Mouse (Mus musculus) liver, embryonic 11.5 days (tissue): ENCODE measurements around the gene Drg2. TPM values are rescaled to one million over a fixed set of nuclear protein-coding genes. Genes with fewer than 3 reads are reported as not detected.
"Not testable (repeated sequence)": the region's sequence is repeated elsewhere in the genome, so short reads cannot be mapped to it uniquely, and the experiment has no call there.

Experiments used
- ATAC-seq: fragments of 200-750 bp; cut with Nextera tagmentation; replicated peaks from 2 replicates; pipeline ENCODE4 v1.8.0; 2017; ENCODE audit warnings: moderate number of reproducible peaks, mild to moderate bottlenecking, moderate TSS enrichment, moderate library complexity; ENCODE audit not compliant: low FRiP score
- DNase-seq: peaks from one replicate; pipeline ENCODE4 v3.0.0-alpha.2; 2017; ENCODE audit warnings: low spot score
- H3K27ac ChIP-seq: fragments of 300-500 bp; sonication (generic); 2 replicates; pipeline ENCODE4 v1.5.1; 2014; ENCODE audit warnings: mild to moderate bottlenecking, low read depth, low read length, control low read depth
- H3K27me3 ChIP-seq: fragments of 300-500 bp; sonication (generic); replicated peaks from 2 replicates; pipeline ENCODE4 v1.6.1; 2014; ENCODE audit warnings: low read length, mixed read lengths; ENCODE audit not compliant: control insufficient read depth, insufficient read depth
- H3K36me3 ChIP-seq: fragments of 300-500 bp; sonication (generic); 2 replicates; pipeline ENCODE4 v1.6.1; 2014; ENCODE audit warnings: mild to moderate bottlenecking, low read length, moderate library complexity, mixed read lengths; ENCODE audit not compliant: control insufficient read depth, insufficient read depth
- H3K4me1 ChIP-seq: fragments of 300-500 bp; sonication (generic); replicated peaks from 2 replicates; pipeline ENCODE4 v1.6.1; 2014; ENCODE audit warnings: low read length, mixed read lengths; ENCODE audit not compliant: control insufficient read depth, insufficient read depth
- H3K4me2 ChIP-seq: fragments of 300-500 bp; sonication (generic); 2 replicates; pipeline ENCODE4 v1.6.1; 2014; ENCODE audit warnings: mild to moderate bottlenecking, control low read depth, moderate library complexity
- H3K4me3 ChIP-seq: fragments of 300-500 bp; sonication (generic); 2 replicates; pipeline ENCODE4 v1.5.1; 2014; ENCODE audit warnings: low read depth, low read length, control low read depth
- H3K9ac ChIP-seq: fragments of 300-500 bp; sonication (generic); 2 replicates; pipeline ENCODE4 v1.6.1; 2014; ENCODE audit warnings: low read depth, low read length, control low read depth
- H3K9me3 ChIP-seq: fragments of 300-500 bp; sonication (generic); 2 replicates; pipeline ENCODE4 v1.6.1; 2016; ENCODE audit warnings: low read length, inconsistent platforms, mixed read lengths; ENCODE audit not compliant: control insufficient read depth
- WGBS: fragments of 180-500 bp; shearing (Covaris S2); extraction: QIAGEN DNeasy Blood & Tissue Kit; methylation state at CpG from one replicate; pipeline ENCODE4 v1.1.7; 2014; 5-methylcytosine and 5-hydroxymethylcytosine counted together
- polyA plus RNA-seq: library from polyadenylated mRNA; unstranded; fragments of >200 nt; fragmentation: Nextera tagmentation; extraction: Ambion mirVana; gene quantifications from 2 replicates; pipeline ENCODE4 v1.2.1, GENCODE M21; 2014

The Drg2 gene
- polyA plus RNA-seq, 1 experiment from 2014 or later = 98.5 TPM

DNA sequence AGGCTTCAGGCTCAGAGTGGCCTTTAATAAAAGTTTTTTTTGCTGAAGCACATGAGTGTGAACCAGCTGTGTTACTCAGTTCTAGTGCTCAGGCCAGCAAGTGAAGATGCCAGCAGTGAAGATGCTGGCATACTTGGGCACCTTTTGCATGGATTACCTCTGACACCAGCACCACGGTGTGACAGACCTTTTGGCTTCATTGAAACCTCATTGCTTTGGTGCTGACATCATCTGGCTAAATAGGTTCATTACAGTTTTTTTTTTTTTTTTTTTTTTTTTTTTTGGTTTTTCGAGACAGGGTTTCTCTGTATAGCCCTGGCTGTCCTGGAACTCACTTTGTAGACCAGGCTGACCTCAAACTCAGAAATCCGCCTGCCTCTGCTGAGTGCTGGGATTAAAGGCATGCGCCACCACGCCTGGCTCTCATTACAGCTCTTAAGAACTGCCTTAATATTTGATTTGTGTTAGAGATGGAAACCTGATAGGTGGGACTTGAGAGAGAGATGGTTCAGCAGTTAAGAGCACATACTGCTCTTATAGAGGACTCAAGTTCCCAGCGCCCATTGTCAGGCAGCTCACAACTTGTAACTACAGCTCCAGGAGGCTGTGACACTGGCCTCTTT lies 32.2 kb upstream of the Drg2 start:
- peaks cover 10% of the 10 kb centered on the region for H3K4me1 ChIP-seq
- DNase-seq = no peak
- no peak overlapping the region for H3K27ac ChIP-seq
- no peak overlapping the region for H3K9ac ChIP-seq
- H3K27me3 ChIP-seq = no peaks in the 10 kb centered on the region
- no peaks in the 10 kb centered on the region for H3K9me3 ChIP-seq
- ATAC-seq = no peak
- peaks cover 2% of the 10 kb centered on the region; the same call in 1 of the 2 replicates for H3K36me3 ChIP-seq
- WGBS = 71% methylated on average over 5 of the region's 6 CpGs
- H3K4me2 ChIP-seq = no peak overlapping the region
- H3K4me3 ChIP-seq = no peak overlapping the region

DNA sequence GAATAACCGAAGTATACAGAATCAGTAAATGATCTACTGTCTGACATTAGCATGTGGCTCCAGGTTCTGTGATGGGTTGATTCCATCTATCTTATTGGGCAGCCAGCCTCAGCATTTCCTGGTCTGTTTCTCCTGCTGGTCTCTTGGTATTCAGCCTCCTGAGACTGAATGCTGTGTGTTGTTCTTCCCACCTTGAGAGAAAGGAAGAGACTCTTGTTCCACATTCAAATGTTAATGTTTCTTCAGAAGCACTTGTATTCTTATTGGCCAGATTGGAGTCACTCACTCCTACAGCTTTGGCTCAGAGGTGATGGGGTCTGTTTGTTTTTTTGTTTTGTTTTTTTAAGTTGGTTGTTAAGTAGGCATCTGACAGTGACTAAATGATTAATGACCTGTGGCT lies 31.4 kb upstream of the Drg2 start:
- Histone ChIP-seq H3K9ac (no peak overlapping the region), H3K9me3 (no peaks in the 10 kb centered on the region), H3K36me3 (peaks cover 4% of the 10 kb centered on the region; the same call in 1 of the 2 replicates), H3K27ac (no peak overlapping the region), H3K4me1 (peaks cover 10% of the 10 kb centered on the region), H3K4me3 (no peak overlapping the region), H3K4me2 (no peak overlapping the region), H3K27me3 (no peaks in the 10 kb centered on the region)
- no peak for DNase-seq
- ATAC-seq = no peak
- WGBS = 53% methylated on average over 1 of the region's 1 CpGs

- Histone ChIP-seq H3K9me3 (no peaks in the 10 kb centered on the region), H3K9ac (no peak overlapping the region), H3K27ac (no peak overlapping the region), H3K4me2 (no peak overlapping the region), H3K4me3 (no peak overlapping the region), H3K4me1 (no peaks in the 10 kb centered on the region), H3K36me3 (peaks cover 11% of the 10 kb centered on the region; the same call in 1 of the 2 replicates), H3K27me3 (no peaks in the 10 kb centered on the region)
- WGBS = 76% methylated on average over 1 of the region's 1 CpGs
- DNase-seq (no peak), ATAC-seq (no peak)
These were observed 28.0 kb upstream of the Drg2 start for GRCm38 (mm10) chr11:60426417-60426816.

GRCm38 (mm10) chr11:60427628-60428027 lies 26.8 kb upstream of the Drg2 start:
- Histone ChIP-seq H3K9me3 (no peaks in the 10 kb centered on the region), H3K9ac (no peak overlapping the region), H3K36me3 (peaks cover 16% of the 10 kb centered on the region; the same call in 1 of the 2 replicates), H3K27me3 (no peaks in the 10 kb centered on the region), H3K4me3 (no peak overlapping the region), H3K4me2 (no peak overlapping the region), H3K4me1 (no peaks in the 10 kb centered on the region), H3K27ac (no peak overlapping the region)
- ATAC-seq = no peak
- 89% methylated on average over 3 of the region's 3 CpGs for WGBS
- no peak for DNase-seq

GRCm38 (mm10) chr11:60433501-60433900 lies 20.9 kb upstream of the Drg2 start:
- DNase-seq (no peak), ATAC-seq (no peak)
- Histone ChIP-seq H3K27ac (no peak overlapping the region), H3K27me3 (no peaks in the 10 kb centered on the region), H3K36me3 (peaks cover 25% of the 10 kb centered on the region), H3K9me3 (no peaks in the 10 kb centered on the region), H3K4me3 (no peak overlapping the region), H3K4me2 (no peak overlapping the region), H3K9ac (no peak overlapping the region), H3K4me1 (no peaks in the 10 kb centered on the region; the same call in 1 of the 2 replicates)

DNA sequence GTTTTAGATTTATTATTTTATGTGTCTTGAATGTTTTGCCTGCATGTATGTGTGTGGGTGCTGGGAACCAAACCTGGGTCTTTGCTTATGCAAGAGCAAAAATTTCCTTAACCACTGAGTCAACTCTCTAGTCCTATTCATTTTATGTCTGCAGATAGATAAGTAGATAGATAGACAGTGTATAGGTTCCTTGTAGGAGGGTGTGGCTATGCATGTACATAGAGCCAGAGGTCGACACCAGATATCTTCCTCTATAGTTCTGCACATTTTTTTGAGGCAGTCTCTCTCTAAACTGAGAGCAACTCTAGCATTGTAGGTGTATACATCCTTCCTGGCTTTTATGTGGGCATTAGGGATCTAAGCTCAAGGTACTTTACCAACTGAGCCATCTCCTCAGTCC lies 19.3 kb upstream of the Drg2 start:
- 67% methylated on average over 1 of the region's 1 CpGs for WGBS

DNA sequence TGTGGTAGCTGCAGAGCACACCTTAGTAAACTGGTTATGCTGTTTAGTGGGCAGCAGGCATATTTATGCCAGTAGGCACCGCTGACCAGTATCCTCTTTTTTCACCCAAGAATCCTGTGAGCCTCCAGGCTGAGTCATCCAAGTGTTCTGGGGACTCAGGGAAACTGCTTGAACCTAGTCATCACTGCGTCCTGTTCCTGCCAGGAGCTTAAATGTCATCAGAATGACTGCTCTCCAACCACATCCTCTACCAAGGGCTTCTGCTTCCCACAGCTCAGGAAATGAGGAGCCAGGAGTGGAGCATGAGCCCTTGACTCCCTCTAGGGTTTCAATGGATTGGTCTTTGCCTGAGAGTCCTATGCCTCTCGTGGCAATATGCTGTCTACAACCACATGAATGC lies 17.8 kb upstream of the Drg2 start:
- WGBS = 70% methylated on average over 3 of the region's 3 CpGs
- no peak overlapping the region for H3K9ac ChIP-seq
- H3K27ac ChIP-seq = no peak overlapping the region
- no peak for ATAC-seq
- no peak overlapping the region for H3K4me2 ChIP-seq
- H3K27me3 ChIP-seq = no peaks in the 10 kb centered on the region
- H3K9me3 ChIP-seq = no peaks in the 10 kb centered on the region
- H3K4me1 ChIP-seq = no peaks in the 10 kb centered on the region; the same call in 1 of the 2 replicates
- peaks cover 20% of the 10 kb centered on the region for H3K36me3 ChIP-seq
- DNase-seq = no peak
- H3K4me3 ChIP-seq = no peak overlapping the region

More for the DNA sequence above, 19.3 kb upstream of the Drg2 start:
- no peak overlapping the region for H3K27ac ChIP-seq
- no peak overlapping the region for H3K4me2 ChIP-seq
- H3K4me1 ChIP-seq = no peaks in the 10 kb centered on the region; the same call in 1 of the 2 replicates
- no peak overlapping the region for H3K4me3 ChIP-seq
- peaks cover 22% of the 10 kb centered on the region for H3K36me3 ChIP-seq
- no peak for DNase-seq
- H3K27me3 ChIP-seq = no peaks in the 10 kb centered on the region
- no peak overlapping the region for H3K9ac ChIP-seq
- no peak for ATAC-seq
- no peaks in the 10 kb centered on the region for H3K9me3 ChIP-seq

DNA sequence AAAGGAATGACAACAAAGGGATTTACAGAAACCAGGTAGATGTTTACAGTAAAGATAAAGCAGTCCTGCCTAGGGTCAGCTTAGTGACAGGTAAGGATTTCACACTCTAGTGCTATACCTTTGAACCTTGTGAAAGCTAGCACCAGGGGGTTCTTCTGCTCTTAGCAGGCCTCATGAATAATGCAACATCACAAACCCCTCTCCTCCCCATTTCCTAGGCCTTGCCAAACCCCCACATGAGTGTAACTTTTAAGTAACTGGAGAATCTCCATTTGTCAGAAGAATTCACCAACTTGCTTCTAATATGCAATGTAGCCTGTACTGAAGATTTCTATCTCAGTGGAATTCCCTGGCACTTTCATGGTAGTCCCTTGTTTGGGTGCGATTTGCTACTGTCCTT lies 14.8 kb upstream of the Drg2 start:
- H3K4me2 ChIP-seq, H3K27ac ChIP-seq, H3K4me3 ChIP-seq, H3K27me3 ChIP-seq, ATAC-seq, DNase-seq, H3K9me3 ChIP-seq, H3K9ac ChIP-seq, H3K4me1 ChIP-seq: not testable (repeated sequence)
- 41% methylated on average over 1 of the region's 1 CpGs for WGBS
- H3K36me3 ChIP-seq = peaks cover 11% of the 10 kb centered on the region

GRCm38 (mm10) chr11:60440176-60440575 lies 14.2 kb upstream of the Drg2 start:
- Histone ChIP-seq H3K36me3 (peaks cover 7% of the 10 kb centered on the region), H3K9ac (no peak overlapping the region), H3K27ac (no peak overlapping the region), H3K4me2 (no peak overlapping the region), H3K9me3 (no peaks in the 10 kb centered on the region), H3K27me3 (no peaks in the 10 kb centered on the region), H3K4me1 (no peaks in the 10 kb centered on the region), H3K4me3 (no peak overlapping the region)
- 60% methylated on average over 7 of the region's 7 CpGs for WGBS
- DNase-seq = no peak
- no peak for ATAC-seq
